Mouse (Mus musculus) neutrophil, adult 83 days (primary cell): ENCODE data around the gene Vmn1r94. TPM values are rescaled to one million over a fixed set of nuclear protein-coding genes. Genes with fewer than 3 reads are reported as not detected.

Experiments
- total RNA-seq, 2 experiments: library from RNA; stranded (reverse); gene quantifications; one replicate each; pipeline ENCODE4 v1.2.4; 2023

Gene Vmn1r94
- total RNA-seq: not detected

GRCm38 (mm10) chr7:20168277-20168676, at the start of gene Vmn1r94:
Gene Vmn1r94 (minus strand): TSS chr7:20168377.

GRCm38 (mm10) chr7:20205507-20205906, 37.3 kb upstream of the Vmn1r94 start, which contains the start of gene Gm6164:
Gene Gm6164 (minus strand): TSS chr7:20205607.

GRCm38 (mm10) chr7:20193410-20193809, 25.2 kb upstream of the Vmn1r94 start, which contains the start of gene Vmn1r95:
Gene Vmn1r95 (plus strand): TSS chr7:20193710.

GRCm38 (mm10) chr7:20138988-20139387, 29.2 kb downstream of the Vmn1r94 start, which contains the start of gene Vmn1r93:
Gene Vmn1r93 (minus strand): TSS chr7:20139088.

GRCm38 (mm10) chr7:20122479-20122878, 45.7 kb downstream of the Vmn1r94 start, which contains the start of gene Gm16442:
Gene Gm16442 (minus strand): TSS chr7:20122579.

Other genes with a start within 250 kb of the Vmn1r94 start
- gene Pvr, start 247.2 kb downstream of the Vmn1r94 start, total RNA-seq: 1 to 10 TPM; 4.1 to 5.1 TPM
- not detected for gene Igsf23, start 217.6 kb downstream of the Vmn1r94 start, total RNA-seq
- not detected for gene Ceacam20, start 203.0 kb downstream of the Vmn1r94 start, total RNA-seq
- not detected for gene Nlrp9b, start 176.9 kb downstream of the Vmn1r94 start, total RNA-seq
- gene Vmn1r91, start 68.7 kb downstream of the Vmn1r94 start, total RNA-seq: not detected
- not detected for gene Gm16442, start 45.8 kb downstream of the Vmn1r94 start, total RNA-seq
- gene Vmn1r93, start 29.3 kb downstream of the Vmn1r94 start, total RNA-seq: not detected
- gene Vmn1r95, start 25.3 kb upstream of the Vmn1r94 start, total RNA-seq: not detected
- gene Gm6164, start 37.2 kb upstream of the Vmn1r94 start, total RNA-seq: not detected
- gene Gm4498, start 65.5 kb upstream of the Vmn1r94 start, total RNA-seq: not detected
- not detected for gene Gm5890, start 94.5 kb upstream of the Vmn1r94 start, total RNA-seq
- not detected for gene Gm4133, start 165.7 kb upstream of the Vmn1r94 start, total RNA-seq
- not detected for gene Gm5728, start 207.0 kb upstream of the Vmn1r94 start, total RNA-seq
- gene Vmn1r100, start 249.6 kb upstream of the Vmn1r94 start, total RNA-seq: not detected